Mouse (Mus musculus) heart, embryonic 15.5 days (tissue): ENCODE results near the gene Tctn1. TPM values are rescaled to one million over a fixed set of nuclear protein-coding genes. Genes with fewer than 3 reads are reported as not detected.
A peak's percentile ranks its signal among the peaks of the same experiment; 100 is the strongest.
"Not testable (repeated sequence)": the region's sequence is repeated elsewhere in the genome, so short reads cannot be mapped to it uniquely, and the experiment has no call there.

ENCODE experiments used
- ATAC-seq: fragments of 200-750 bp; cut with Nextera tagmentation; replicated peaks from 2 replicates; pipeline ENCODE4 v1.8.0; 2017; ENCODE audit warnings: low read depth, moderate TSS enrichment; ENCODE audit not compliant: insufficient number of reproducible peaks, insufficient read depth, low FRiP score
- H3K27ac ChIP-seq: fragments of 300-500 bp; sonication (generic); 2 replicates; pipeline ENCODE4 v1.5.1; 2015; ENCODE audit warnings: mild to moderate bottlenecking, inconsistent platforms
- H3K27me3 ChIP-seq: fragments of 300-500 bp; sonication (generic); 2 replicates; pipeline ENCODE4 v1.6.1; 2015; ENCODE audit warnings: inconsistent platforms
- H3K36me3 ChIP-seq: fragments of 300-500 bp; sonication (generic); 2 replicates; pipeline ENCODE4 v1.6.1; 2015; ENCODE audit warnings: mild to moderate bottlenecking, inconsistent platforms
- H3K4me1 ChIP-seq: fragments of 300-500 bp; sonication (generic); replicated peaks from 2 replicates; pipeline ENCODE4 v1.6.1; 2015; ENCODE audit warnings: inconsistent platforms
- H3K4me2 ChIP-seq: fragments of 300-500 bp; sonication (generic); 2 replicates; pipeline ENCODE4 v1.6.1; 2015; ENCODE audit warnings: inconsistent platforms, mild to moderate bottlenecking, moderate library complexity
- H3K4me3 ChIP-seq: fragments of 300-500 bp; sonication (generic); 2 replicates; pipeline ENCODE4 v1.5.1; 2015; ENCODE audit warnings: mild to moderate bottlenecking, inconsistent platforms
- H3K9ac ChIP-seq: fragments of 300-500 bp; sonication (generic); 2 replicates; pipeline ENCODE4 v1.6.1; 2015; ENCODE audit warnings: mild to moderate bottlenecking, inconsistent platforms
- H3K9me3 ChIP-seq: fragments of 300-500 bp; sonication (generic); replicated peaks from 2 replicates; pipeline ENCODE4 v1.6.1; 2016; ENCODE audit warnings: inconsistent platforms
- WGBS: fragments of 180-500 bp; shearing (Covaris S2); methylation state at CpG from one replicate; pipeline ENCODE4 v1.1.7; 2015; ENCODE audit warnings: mixed read lengths; 5-methylcytosine and 5-hydroxymethylcytosine counted together
- polyA plus RNA-seq: library from polyadenylated mRNA; unstranded; fragments of >200 nt; fragmentation: Nextera tagmentation; extraction: Ambion mirVana; gene quantifications from 2 replicates; pipeline ENCODE4 v1.2.1, GENCODE M21; 2015

Gene Tctn1
- polyA plus RNA-seq, 1 experiment from 2014 or later: 2.5 TPM

DNA sequence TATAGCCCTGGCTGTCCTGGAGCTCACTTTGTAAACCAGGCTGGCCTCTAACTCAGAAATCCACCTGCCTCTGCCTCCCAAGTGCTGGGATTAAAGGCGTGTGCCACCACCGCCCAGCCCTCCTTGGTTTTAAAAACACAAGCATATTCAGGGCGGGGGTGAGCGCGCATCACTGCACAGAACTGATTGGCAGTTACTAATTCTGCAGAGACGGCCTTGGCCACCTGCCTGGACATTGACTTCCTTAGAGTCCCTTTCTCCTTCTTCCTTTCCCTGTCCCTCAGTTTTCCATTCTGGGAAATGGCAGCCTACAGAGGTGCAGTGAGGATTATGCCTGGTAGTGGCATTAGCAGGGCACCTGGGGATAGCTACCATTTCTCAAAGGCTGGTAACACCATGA, 46.6 kb downstream of the Tctn1 start:
- no peak overlapping the region for H3K9ac ChIP-seq
- no peak for ATAC-seq
- H3K27me3 ChIP-seq: no peaks in the 10 kb centered on the region
- H3K4me2 ChIP-seq: no peak overlapping the region
- no peak overlapping the region for H3K27ac ChIP-seq
- 91% methylated on average over 6 of the region's 6 CpGs for WGBS
- peaks cover 7% of the 10 kb centered on the region for H3K4me1 ChIP-seq
- H3K9me3 ChIP-seq: no peaks in the 10 kb centered on the region
- no peak overlapping the region for H3K4me3 ChIP-seq
- no peaks in the 10 kb centered on the region for H3K36me3 ChIP-seq

DNA sequence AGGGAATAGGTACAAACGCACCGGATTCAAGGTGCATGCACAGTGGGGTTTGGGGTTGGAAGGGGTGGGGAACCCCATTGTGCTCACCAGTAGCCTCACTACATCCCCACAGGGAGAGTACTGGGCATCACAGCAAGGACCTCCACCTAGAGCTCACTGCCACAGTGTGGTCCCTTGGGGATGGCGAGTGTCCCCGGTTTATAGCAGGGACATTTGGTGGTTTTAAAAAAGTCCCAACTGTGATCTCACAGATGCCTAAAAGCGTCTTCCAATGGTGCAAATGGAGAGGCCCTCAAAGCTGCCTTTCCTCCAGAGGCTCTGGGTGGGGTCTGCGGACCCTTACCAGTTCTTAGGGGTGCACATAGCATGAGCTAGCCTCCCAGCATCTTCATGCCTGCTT, 50.4 kb downstream of the Tctn1 start:
- H3K27me3 ChIP-seq: no peaks in the 10 kb centered on the region
- WGBS: 91% methylated on average over 6 of the region's 6 CpGs
- no peak for ATAC-seq

DNA sequence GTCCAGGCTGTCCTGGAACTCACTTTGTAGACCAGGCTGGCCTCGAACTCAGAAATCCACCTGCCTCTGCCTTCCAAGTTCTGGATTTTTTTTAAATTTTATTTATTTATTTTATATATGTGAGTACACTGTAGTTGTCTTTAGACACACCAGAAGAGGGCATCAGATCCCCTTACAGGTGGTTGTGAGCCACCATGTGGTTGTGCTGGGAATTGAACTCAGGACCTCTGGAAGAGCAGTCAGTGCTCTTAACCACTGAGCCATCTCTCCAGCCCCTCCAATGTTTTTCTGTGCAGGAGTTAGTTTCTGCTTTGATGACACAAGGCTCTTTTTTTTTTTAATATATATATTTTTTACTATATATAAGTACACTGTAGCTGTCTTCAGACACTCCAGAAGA, 51.4 kb downstream of the Tctn1 start:
- not testable (repeated sequence) for H3K4me3 ChIP-seq, H3K27ac ChIP-seq, H3K9me3 ChIP-seq, H3K4me2 ChIP-seq, H3K27me3 ChIP-seq, ATAC-seq, H3K9ac ChIP-seq, H3K36me3 ChIP-seq
- peaks cover 14% of the 10 kb centered on the region for H3K4me1 ChIP-seq
- WGBS: 94% methylated on average over 1 of the region's 1 CpGs

More for the DNA sequence above, 50.4 kb downstream of the Tctn1 start:
- Histone ChIP-seq H3K36me3 (no peaks in the 10 kb centered on the region), H3K4me3 (no peak overlapping the region), H3K4me1 (peaks cover 13% of the 10 kb centered on the region), H3K9ac (no peak overlapping the region), H3K9me3 (no peaks in the 10 kb centered on the region), H3K27ac (no peak overlapping the region), H3K4me2 (no peak overlapping the region)

DNA sequence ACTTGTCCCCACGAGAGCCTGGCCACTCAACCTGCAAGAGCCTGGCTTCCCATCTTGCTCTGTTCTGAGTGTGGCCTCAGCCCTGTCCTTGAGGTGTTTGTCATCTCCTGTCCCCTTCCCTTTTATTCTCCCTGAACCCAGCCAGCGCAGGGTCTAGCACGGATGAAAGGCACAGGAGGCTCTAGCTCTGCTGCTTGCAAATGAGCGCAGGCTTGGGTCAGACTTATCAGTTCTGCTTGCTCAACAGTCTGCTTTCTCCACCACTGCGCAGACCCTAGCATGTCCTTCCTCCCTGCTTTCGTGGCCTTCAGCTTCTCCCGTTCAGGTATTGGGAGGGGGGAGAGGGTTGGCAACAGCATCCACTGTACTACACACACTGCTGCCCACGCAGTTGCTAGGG, 52.1 kb downstream of the Tctn1 start:
- Histone ChIP-seq H3K9me3 (no peaks in the 10 kb centered on the region), H3K9ac (no peak overlapping the region), H3K27me3 (no peaks in the 10 kb centered on the region), H3K36me3 (no peaks in the 10 kb centered on the region), H3K4me1 (peaks cover 14% of the 10 kb centered on the region), H3K4me2 (no peak overlapping the region), H3K27ac (no peak overlapping the region), H3K4me3 (no peak overlapping the region)
- 81% methylated on average over 8 of the region's 8 CpGs for WGBS
- ATAC-seq: no peak

DNA sequence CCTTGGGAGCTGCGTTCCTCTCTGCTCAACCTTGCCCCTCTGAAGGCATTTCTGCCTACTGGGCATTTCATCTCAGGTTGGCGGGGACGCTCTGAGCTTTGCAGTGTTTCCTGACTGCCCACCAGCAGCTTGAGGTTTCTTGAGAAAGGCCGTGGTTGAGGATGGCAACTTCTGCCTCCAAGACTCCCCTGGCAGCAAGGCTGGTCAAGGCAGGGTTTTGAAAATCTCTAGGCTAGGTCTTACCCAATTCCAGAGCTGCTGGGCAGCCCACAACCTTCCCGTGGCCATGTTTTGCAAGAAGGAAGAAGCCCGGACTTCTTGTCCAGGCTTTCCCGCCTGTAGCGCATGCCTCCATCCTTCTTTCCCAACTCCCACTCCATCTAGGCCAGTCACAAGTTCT, 53.4 kb downstream of the Tctn1 start:
- 84% methylated on average over 8 of the region's 8 CpGs for WGBS
- peaks cover 14% of the 10 kb centered on the region for H3K4me1 ChIP-seq

DNA sequence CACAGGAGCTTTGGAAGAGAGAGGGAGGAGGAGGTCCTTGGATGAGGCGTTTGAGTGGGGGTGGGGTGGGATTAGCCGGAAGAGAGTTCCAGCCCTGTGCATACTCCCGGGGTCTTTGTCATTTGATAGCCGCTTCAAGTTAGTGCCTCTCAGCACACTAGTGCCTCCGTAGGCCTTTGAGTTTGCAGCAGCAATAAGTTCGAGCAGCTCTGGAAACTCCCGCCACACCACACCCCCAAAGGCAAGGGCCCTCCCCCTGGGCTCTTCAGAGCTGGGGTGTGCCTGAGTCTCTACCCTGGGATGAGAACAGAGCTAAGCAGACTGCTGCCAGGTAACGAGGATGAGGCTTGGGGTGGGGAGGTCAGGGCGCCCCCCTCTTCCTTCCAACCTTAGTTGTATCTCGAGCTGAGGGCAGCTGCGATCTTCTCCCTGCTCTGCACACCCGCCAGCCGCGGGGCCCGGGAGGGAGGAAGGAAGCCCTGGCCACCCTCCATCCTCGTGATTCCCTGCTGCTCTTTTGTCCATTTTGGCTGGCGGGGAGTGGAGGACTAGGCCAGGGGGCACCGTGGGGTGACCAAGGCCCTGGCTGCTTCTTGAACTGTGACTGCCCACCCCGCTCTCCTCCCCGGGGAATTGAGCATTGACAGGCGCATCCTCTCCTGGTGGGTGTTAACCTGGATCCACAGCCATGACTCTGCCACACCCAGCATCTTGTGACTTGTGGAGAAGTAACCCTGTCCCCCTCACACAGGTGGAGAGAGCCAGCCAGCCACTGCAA, 54.5 kb downstream of the Tctn1 start:
- peak overlapping the region; percentile 54; the same call in 1 of the 2 replicates for H3K27ac ChIP-seq
- no peaks in the 10 kb centered on the region for H3K27me3 ChIP-seq
- H3K4me3 ChIP-seq: peak overlapping the region; percentile 44
- H3K9me3 ChIP-seq: no peaks in the 10 kb centered on the region
- peak; percentile 59 for ATAC-seq
- 9% methylated on average over 18 of the region's 21 CpGs for WGBS
- peaks cover 14% of the 10 kb centered on the region for H3K4me1 ChIP-seq
- H3K4me2 ChIP-seq: peak overlapping the region; percentile 69
- H3K9ac ChIP-seq: peak overlapping the region; percentile 53
- H3K36me3 ChIP-seq: no peaks in the 10 kb centered on the region

More for the DNA sequence above, 53.4 kb downstream of the Tctn1 start:
- no peak overlapping the region for H3K9ac ChIP-seq
- H3K36me3 ChIP-seq: no peaks in the 10 kb centered on the region
- no peak overlapping the region for H3K27ac ChIP-seq
- no peak overlapping the region for H3K4me2 ChIP-seq
- no peaks in the 10 kb centered on the region for H3K9me3 ChIP-seq
- no peak for ATAC-seq
- no peaks in the 10 kb centered on the region for H3K27me3 ChIP-seq
- no peak overlapping the region for H3K4me3 ChIP-seq

DNA sequence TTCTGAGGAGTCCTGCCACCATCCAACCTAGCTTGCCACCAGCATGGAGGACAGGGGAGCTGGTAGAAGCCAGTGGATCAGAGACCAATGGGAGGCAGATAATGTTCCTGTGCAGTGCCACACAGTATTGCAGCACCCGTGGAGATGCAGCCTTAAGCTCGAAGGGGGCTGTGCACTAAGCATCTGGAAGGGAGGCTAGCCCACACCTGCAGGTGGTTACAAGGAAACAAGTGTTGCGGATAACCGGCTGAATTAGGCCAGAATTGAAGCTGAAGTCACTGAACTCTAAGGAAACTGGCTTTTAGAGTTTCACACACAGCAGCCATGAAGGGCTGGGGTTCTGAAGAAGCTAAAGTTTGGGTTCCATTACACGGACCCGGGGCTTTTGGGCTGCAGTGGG, 55.4 kb downstream of the Tctn1 start:
- no peak overlapping the region for H3K9ac ChIP-seq
- 61% methylated on average over 6 of the region's 6 CpGs for WGBS
- peak overlapping the region; percentile 69 for H3K4me2 ChIP-seq

DNA sequence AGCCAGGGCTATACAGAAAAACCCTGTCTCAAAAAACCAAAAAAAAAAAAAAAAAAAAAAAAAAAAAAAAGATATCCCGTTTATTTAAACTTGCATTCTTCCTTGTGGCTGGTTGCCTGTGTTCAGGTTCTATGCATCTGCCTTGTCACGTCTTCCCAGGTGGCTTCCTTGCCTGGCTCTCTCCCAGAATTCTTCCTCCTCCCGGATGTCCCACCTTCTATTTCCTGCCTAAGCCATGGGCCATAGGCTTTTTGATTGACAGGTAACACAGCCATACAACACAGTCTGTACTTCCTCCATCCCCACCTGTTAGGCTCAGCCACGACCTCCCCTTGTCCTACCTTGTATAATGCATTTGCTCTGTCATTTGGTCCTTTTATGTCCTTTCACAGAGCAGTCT, 57.8 kb downstream of the Tctn1 start, which contains the start of gene Hvcn1:
Hvcn1 (plus strand) TSS at position 330 of the 400 bp plus-strand sequence.
- ATAC-seq: no peak
- H3K36me3 ChIP-seq: no peaks in the 10 kb centered on the region
- 75% methylated on average over 4 of the region's 4 CpGs for WGBS
- no peak within 1 kb of the TSS for H3K27ac ChIP-seq
- no peak within 1 kb of the TSS for H3K4me3 ChIP-seq
- H3K9ac ChIP-seq: no peak within 1 kb of the TSS
- H3K4me2 ChIP-seq: no peak within 1 kb of the TSS
- H3K9me3 ChIP-seq: no peaks in the 10 kb centered on the region
- peaks cover 14% of the 10 kb centered on the region for H3K4me1 ChIP-seq
- no peaks in the 10 kb centered on the region for H3K27me3 ChIP-seq

More for the DNA sequence above, 55.4 kb downstream of the Tctn1 start:
- Histone ChIP-seq H3K27me3 (no peaks in the 10 kb centered on the region), H3K4me1 (peaks cover 14% of the 10 kb centered on the region), H3K4me3 (no peak overlapping the region), H3K36me3 (no peaks in the 10 kb centered on the region), H3K9me3 (no peaks in the 10 kb centered on the region), H3K27ac (peak overlapping the region; percentile 54; the same call in 1 of the 2 replicates)
- ATAC-seq: no peak

DNA sequence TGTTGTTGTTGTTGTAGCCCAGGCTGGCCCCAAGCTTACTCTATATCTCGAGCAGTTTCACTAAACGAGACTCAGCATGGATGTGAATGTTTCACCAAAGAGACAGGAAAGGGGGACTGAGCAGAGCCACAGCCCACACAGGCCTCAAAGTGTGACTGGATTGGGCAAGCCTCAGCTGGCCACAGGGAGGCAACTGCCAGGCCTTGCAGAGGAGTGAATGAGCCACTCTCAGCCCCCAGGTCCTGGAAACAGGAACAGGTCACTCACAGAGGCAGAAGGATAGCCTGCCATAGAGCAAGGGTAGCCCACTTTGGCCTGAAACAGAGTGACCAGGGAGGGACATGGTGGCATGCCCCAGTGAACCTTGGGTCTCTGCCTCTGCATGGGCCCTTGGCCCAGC, 60.1 kb downstream of the Tctn1 start:
- Histone ChIP-seq H3K27ac (no peak overlapping the region), H3K4me3 (no peak overlapping the region), H3K4me1 (peaks cover 3% of the 10 kb centered on the region; the same call in 1 of the 2 replicates), H3K9ac (no peak overlapping the region), H3K27me3 (no peaks in the 10 kb centered on the region), H3K36me3 (no peaks in the 10 kb centered on the region), H3K4me2 (no peak overlapping the region), H3K9me3 (no peaks in the 10 kb centered on the region)
- 59% methylated on average over 2 of the region's 2 CpGs for WGBS
- no peak for ATAC-seq

DNA sequence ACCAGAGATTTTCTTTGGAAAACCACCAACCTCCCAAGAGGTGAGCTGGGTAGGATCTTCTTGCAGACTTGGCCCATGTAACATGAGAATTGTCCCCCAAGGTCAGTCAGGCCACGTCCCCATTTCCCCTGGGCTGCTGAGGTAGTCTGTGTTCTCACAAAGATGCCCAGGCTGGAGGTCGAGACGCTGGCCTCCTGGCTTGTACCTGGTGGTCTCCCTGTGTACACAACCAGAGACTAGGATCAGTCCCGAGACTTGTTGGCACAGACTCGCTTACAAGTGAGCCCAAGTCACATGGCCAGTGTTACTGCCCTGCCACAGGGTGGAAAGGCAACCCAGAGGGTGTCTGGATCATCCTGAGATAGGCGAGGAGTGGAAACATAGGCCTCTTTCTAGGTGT, 62.4 kb downstream of the Tctn1 start:
- H3K4me3 ChIP-seq: no peak overlapping the region
- H3K9ac ChIP-seq: no peak overlapping the region
- no peak for ATAC-seq
- H3K36me3 ChIP-seq: no peaks in the 10 kb centered on the region
- 84% methylated on average over 6 of the region's 6 CpGs for WGBS
- no peak overlapping the region for H3K27ac ChIP-seq
- no peaks in the 10 kb centered on the region for H3K27me3 ChIP-seq
- no peaks in the 10 kb centered on the region for H3K9me3 ChIP-seq
- no peaks in the 10 kb centered on the region for H3K4me1 ChIP-seq
- H3K4me2 ChIP-seq: no peak overlapping the region

DNA sequence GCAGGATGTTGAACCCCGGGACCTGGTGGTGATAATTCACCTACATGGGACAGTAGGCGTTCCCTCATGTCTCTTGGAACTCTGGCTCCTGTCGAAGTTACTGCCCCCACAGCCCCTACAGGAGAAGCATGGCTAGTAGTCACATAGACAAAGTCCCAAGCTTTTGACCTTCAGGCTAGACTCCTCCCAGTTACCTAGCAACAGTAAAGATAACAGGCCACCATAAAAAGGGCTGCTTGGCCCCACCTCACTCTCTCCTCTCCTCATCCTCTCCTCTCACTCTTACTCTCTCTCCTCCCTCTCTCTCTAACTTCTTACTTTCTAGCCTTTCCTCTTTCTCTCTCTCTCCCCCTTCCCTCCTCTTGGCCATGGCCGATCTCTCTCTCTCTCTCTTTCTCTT, 63.4 kb downstream of the Tctn1 start:
- H3K9me3 ChIP-seq: no peaks in the 10 kb centered on the region
- H3K27me3 ChIP-seq: no peaks in the 10 kb centered on the region
- no peak overlapping the region for H3K9ac ChIP-seq
- no peak overlapping the region for H3K4me3 ChIP-seq
- 87% methylated on average over 4 of the region's 4 CpGs for WGBS
- H3K27ac ChIP-seq: no peak overlapping the region
- no peaks in the 10 kb centered on the region for H3K36me3 ChIP-seq
- H3K4me1 ChIP-seq: no peaks in the 10 kb centered on the region
- ATAC-seq: no peak
- no peak overlapping the region for H3K4me2 ChIP-seq

DNA sequence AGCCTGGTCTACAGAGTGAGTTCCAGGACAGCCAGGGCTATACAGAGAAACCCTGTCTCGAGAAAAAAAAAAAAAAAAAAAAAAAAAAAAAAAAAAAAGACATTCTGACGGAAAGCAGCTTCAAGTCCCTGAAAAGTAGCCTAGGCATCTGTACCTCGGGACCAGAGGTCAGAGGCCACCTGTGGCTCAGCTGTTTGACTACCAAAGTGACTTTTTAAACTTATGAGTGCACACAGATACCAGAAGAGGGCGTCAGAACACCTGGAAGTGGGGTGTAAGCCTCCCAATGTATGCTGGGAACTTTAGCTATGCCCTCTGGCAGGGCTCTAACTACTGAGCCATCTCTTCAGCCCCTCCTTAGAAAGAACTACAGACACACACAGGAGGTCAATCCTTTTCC, 71.9 kb downstream of the Tctn1 start:
- ATAC-seq: no peak
- Histone ChIP-seq H3K27me3 (no peaks in the 10 kb centered on the region), H3K27ac (no peak overlapping the region), H3K9me3 (no peaks in the 10 kb centered on the region), H3K9ac (no peak overlapping the region), H3K4me3 (no peak overlapping the region), H3K36me3 (no peaks in the 10 kb centered on the region), H3K4me2 (no peak overlapping the region), H3K4me1 (no peaks in the 10 kb centered on the region)
- WGBS: 69% methylated on average over 4 of the region's 4 CpGs
